In genomic region chr12:55384023-55384749, GRCm38 (mm10) we compare ENCODE assay signal across 8 mouse cellular contexts. TPM values are rescaled to one million over a fixed set of nuclear protein-coding genes. Genes with fewer than 3 reads are reported as not detected.
DNase-seq lines count a peak whose midpoint lies in the region; ATAC-seq lines count a peak whose summit lies in the region.

Psma6 (plus strand) TSS chr12:55384222.

- H3K36me3 ChIP-seq in kidney, embryonic 14.5 days (ENCODE audit: control insufficient read depth, insufficient read depth, low read length): peaks cover 3% of the 10 kb centered on the region
- peaks cover 7% of the 10 kb centered on the region; the same call in 1 of the 2 replicates for H3K36me3 ChIP-seq in intestine, embryonic 14.5 days (ENCODE audit: control insufficient read depth, insufficient read depth, low read length)
- peaks cover 26% of the 10 kb centered on the region for H3K36me3 ChIP-seq in megakaryocyte, embryonic 14.5 days (replicated peaks; ENCODE audit: low read length)

- H3K4me3 ChIP-seq in kidney, embryonic 14.5 days (ENCODE audit: low read length): no peak within 1 kb of the TSS
- no peak within 1 kb of the TSS for H3K4me3 ChIP-seq in intestine, embryonic 14.5 days (ENCODE audit: low read depth, low read length)
- no peak within 1 kb of the TSS for H3K4me3 ChIP-seq in megakaryocyte, embryonic 14.5 days (replicated peaks)

- H3K4me2 ChIP-seq in kidney, embryonic 14.5 days (replicated peaks; ENCODE audit: low read depth, low read length): no peak within 1 kb of the TSS
- H3K4me2 ChIP-seq in intestine, embryonic 14.5 days (ENCODE audit: low read length): no peak within 1 kb of the TSS

- ATAC-seq in kidney, embryonic 14.5 days (ENCODE audit: low FRiP score, low TSS enrichment): no peak
- ATAC-seq in intestine, embryonic 14.5 days (replicated peaks; ENCODE audit: low FRiP score, low TSS enrichment, low read depth): no peak

- no peaks in the 10 kb centered on the region for H3K27me3 ChIP-seq in kidney, embryonic 14.5 days (ENCODE audit: control insufficient read depth, insufficient read depth, low read length)
- no peaks in the 10 kb centered on the region for H3K27me3 ChIP-seq in intestine, embryonic 14.5 days (replicated peaks; ENCODE audit: control insufficient read depth, insufficient read depth, low read length)
- H3K27me3 ChIP-seq in megakaryocyte, embryonic 14.5 days (replicated peaks): no peaks in the 10 kb centered on the region

- H3K4me1 ChIP-seq in kidney, embryonic 14.5 days (ENCODE audit: control insufficient read depth, insufficient read depth, low read length): peaks cover 5% of the 10 kb centered on the region; the same call in 1 of the 2 replicates
- no peaks in the 10 kb centered on the region for H3K4me1 ChIP-seq in intestine, embryonic 14.5 days (replicated peaks; ENCODE audit: control insufficient read depth, insufficient read depth, low read length)
- H3K4me1 ChIP-seq in megakaryocyte, embryonic 14.5 days: peaks cover 30% of the 10 kb centered on the region

- no peak within 1 kb of the TSS for H3K9ac ChIP-seq in kidney, embryonic 14.5 days (ENCODE audit: low read depth, low read length)
- H3K9ac ChIP-seq in intestine, embryonic 14.5 days (ENCODE audit: low read length): no peak within 1 kb of the TSS

- H3K9me3 ChIP-seq in kidney, embryonic 14.5 days (ENCODE audit: control insufficient read depth, low read length): no peaks in the 10 kb centered on the region
- no peaks in the 10 kb centered on the region for H3K9me3 ChIP-seq in intestine, embryonic 14.5 days (ENCODE audit: control insufficient read depth, low read length)
- no peaks in the 10 kb centered on the region for H3K9me3 ChIP-seq in megakaryocyte, embryonic 14.5 days

- WGBS in kidney, embryonic 14.5 days: 76% methylated on average over 10 of the region's 10 CpGs
- WGBS in intestine, embryonic 14.5 days: 74% methylated on average over 10 of the region's 10 CpGs

- no peak within 1 kb of the TSS for H3K27ac ChIP-seq in kidney, embryonic 14.5 days (ENCODE audit: low read depth, low read length)
- no peak within 1 kb of the TSS for H3K27ac ChIP-seq in intestine, embryonic 14.5 days (ENCODE audit: low read depth)

- no peak for DNase-seq in kidney, adult 8-10 months
- DNase-seq in adrenal gland, postnatal 10 days: no peak
- DNase-seq in gastrocnemius, postnatal 10 days: no peak
- no peak for DNase-seq in intestine, embryonic 14.5 days (ENCODE audit: low spot score)
- DNase-seq in right cerebral cortex, adult 2 months (ENCODE audit: low spot score in 2 of 2): no peak
- DNase-seq in ovary, postnatal 36 days (ENCODE audit: low spot score): no peak

RNA-seq across cellular contexts. Expression of gene Psma6, which starts in this region (rescaled TPM):
- polyA plus RNA-seq in kidney, embryonic 14.5 days (2014; fragmentation: Nextera tagmentation; extraction: Ambion mirVana): 473 and 512 TPM in 2 replicates
- total RNA-seq in adrenal gland, postnatal 10 days (2021): 100 to 1,000 TPM; 236 to 251 TPM
- 100 to 1,000 TPM; 213 to 225 TPM for total RNA-seq in gastrocnemius, postnatal 10 days (2021)
- 433 and 438 TPM in 2 replicates for polyA plus RNA-seq in intestine, embryonic 14.5 days (2014; fragmentation: Nextera tagmentation; extraction: Ambion mirVana)
- polyA plus RNA-seq in megakaryocyte, embryonic 14.5 days (2012; ENCODE audit: insufficient read depth, low replicate concordance): 19.3 and 25.9 TPM in 2 replicates

Comparison
In these comparisons a context has a peak if more than half of its experiments do, and no peak if none do; other contexts are left out.
1. RNA of gene Psma6 (polyA plus RNA-seq): 473 to 512 TPM in kidney, embryonic 14.5 days and 433 to 438 TPM in intestine, embryonic 14.5 days; 19.3 to 25.9 TPM in megakaryocyte, embryonic 14.5 days; every median in the first group is over 10 times any median in the second.